Comparison of ENCODE assay signal across 28 mouse cellular contexts in the genomic region with DNA sequence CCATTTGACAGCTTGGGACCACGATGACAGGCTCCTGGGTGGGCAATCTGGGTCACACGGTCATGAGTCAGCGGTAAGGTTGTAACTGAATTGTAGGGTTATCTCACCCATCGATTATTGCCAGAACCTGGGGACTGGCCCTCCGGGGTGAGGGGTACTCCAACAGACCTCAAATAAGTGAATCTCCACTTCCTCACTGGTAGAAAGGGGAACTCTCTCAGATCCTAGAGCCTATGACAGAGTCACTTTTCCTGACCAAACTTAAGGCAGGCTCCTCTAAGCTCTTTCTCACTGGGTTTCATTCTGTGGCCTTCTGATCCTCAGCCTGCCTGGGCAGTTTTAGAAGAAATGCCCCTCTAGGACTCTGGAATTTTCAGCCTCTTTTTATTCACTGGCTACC.
DNase-seq lines count a peak whose midpoint lies in the region; ATAC-seq and TF ChIP-seq lines count a peak whose summit lies in the region.
"Had no signal": no experiment of that assay in that cellular context is flagged by ENCODE, and none has a peak within 500 bp of the region (broad histone marks: within the 10 kb centered on the region; RNA-seq: fewer than 3 reads in every experiment).

No protein-coding gene starts in this region.

- no peaks in the 10 kb centered on the region for H3K27me3 ChIP-seq in heart, embryonic 10.5 days (ENCODE audit: insufficient read depth, poor library complexity, severe bottlenecking)
- no peaks in the 10 kb centered on the region for H3K27me3 ChIP-seq in heart, embryonic 13.5 days (replicated peaks)
- peaks cover 8% of the 10 kb centered on the region for H3K27me3 ChIP-seq in neural tube, embryonic 12.5 days (replicated peaks)
- H3K27me3 ChIP-seq in neural tube, embryonic 15.5 days (replicated peaks), result peaks cover 9% of the 10 kb centered on the region
- H3K27me3 ChIP-seq: embryonic facial prominence, embryonic 15.5 days; Patski had no signal

- TF ChIP-seq CTCF in left cerebral cortex, adult 2 months (IDR thresholded peaks at IDR 0.05), result no peak

- no peak for ATAC-seq in heart, embryonic 13.5 days (ENCODE audit: extremely low read depth, insufficient number of reproducible peaks, low FRiP score, low TSS enrichment)
- no peak for ATAC-seq in neural tube, embryonic 12.5 days (ENCODE audit: low FRiP score, low read depth)
- no peak for ATAC-seq in neural tube, embryonic 15.5 days (ENCODE audit: low FRiP score)
- ATAC-seq in megakaryocyte progenitor cell, adult 5-6 weeks (replicated peaks; ENCODE audit: poor library complexity), result peak; percentile 50; the same call in 1 of the 2 replicates
- ATAC-seq: activated CD4-positive, CD25-positive, alpha-beta regulatory T cell, adult 4 months; CD4-positive, CD25-positive, alpha-beta regulatory T cell, adult 4 months; forebrain, embryonic 14.5 days; Patski had no signal

- H3K4me2 ChIP-seq in heart, embryonic 13.5 days, result no peak overlapping the region
- no peak overlapping the region for H3K4me2 ChIP-seq in neural tube, embryonic 12.5 days (replicated peaks)
- H3K4me2 ChIP-seq in neural tube, embryonic 15.5 days, result no peak overlapping the region
- H3K4me2 ChIP-seq: embryonic facial prominence, embryonic 13.5 days; embryonic facial prominence, embryonic 15.5 days; forebrain, embryonic 12.5 days had no signal

- DNase-seq in heart, embryonic 10.5 days (ENCODE audit: low spot score), result no peak
- no peak for DNase-seq in heart, postnatal 14 days
- no peak for DNase-seq in heart, postnatal 10 days
- no peak for DNase-seq in left cerebral cortex, adult 2 months (ENCODE audit: extremely low spot score in 1 of 2, low spot score in 2 of 2)
- DNase-seq: adrenal gland, adult 8-10 months; adrenal gland, postnatal 14 days; adrenal gland, postnatal 36 days; B cell, adult 2 months; cerebellum, adult 11-12 months; cerebellum, adult 2 months; cerebellum, adult 9-10 months; cerebellum, postnatal 10 days; cerebellum, postnatal 25 days; embryo, embryonic 11 days had no signal

- intact Hi-C loops in heart, postnatal 14 days (cut with DNase I), result no loop called here
- intact Hi-C loops in heart, postnatal 10 days (cut with DNase I), result no loop called here
- intact Hi-C loops in left cerebral cortex, adult 2 months (cut with DNase I), result no loop called here

- H3K9ac ChIP-seq in heart, embryonic 13.5 days, result no peak overlapping the region; the same call in 1 of the 2 replicates
- 0 out of 2 replicates have a peak overlapping the region, but pooled peaks have one; percentile 6 for H3K9ac ChIP-seq in neural tube, embryonic 12.5 days
- no peak overlapping the region for H3K9ac ChIP-seq in neural tube, embryonic 15.5 days (replicated peaks)
- H3K9ac ChIP-seq: embryonic facial prominence, embryonic 13.5 days; embryonic facial prominence, embryonic 15.5 days; forebrain, embryonic 12.5 days had no signal

- WGBS in heart, embryonic 10.5 days, result 29% methylated on average over 5 of the region's 5 CpGs
- 37% methylated on average over 5 of the region's 5 CpGs for WGBS in heart, embryonic 13.5 days
- 46% methylated on average over 5 of the region's 5 CpGs for WGBS in neural tube, embryonic 12.5 days
- WGBS in neural tube, embryonic 15.5 days, result 48% methylated on average over 5 of the region's 5 CpGs

- peaks cover 84% of the 10 kb centered on the region for H3K4me1 ChIP-seq in heart, embryonic 10.5 days
- peaks cover 78% of the 10 kb centered on the region for H3K4me1 ChIP-seq in heart, embryonic 13.5 days
- H3K4me1 ChIP-seq in neural tube, embryonic 12.5 days, result no peaks in the 10 kb centered on the region
- H3K4me1 ChIP-seq in neural tube, embryonic 15.5 days, result peaks cover 1% of the 10 kb centered on the region

- no peaks in the 10 kb centered on the region for H3K36me3 ChIP-seq in heart, embryonic 10.5 days
- no peaks in the 10 kb centered on the region for H3K36me3 ChIP-seq in heart, embryonic 13.5 days
- no peaks in the 10 kb centered on the region for H3K36me3 ChIP-seq in neural tube, embryonic 12.5 days
- H3K36me3 ChIP-seq in neural tube, embryonic 15.5 days, result no peaks in the 10 kb centered on the region
- H3K36me3 ChIP-seq: embryonic facial prominence, embryonic 13.5 days; embryonic facial prominence, embryonic 15.5 days; forebrain, embryonic 10.5 days; forebrain, embryonic 12.5 days; G1E had no signal

- no peaks in the 10 kb centered on the region for H3K9me3 ChIP-seq in heart, embryonic 10.5 days
- H3K9me3 ChIP-seq in heart, embryonic 13.5 days, result no peaks in the 10 kb centered on the region
- no peaks in the 10 kb centered on the region for H3K9me3 ChIP-seq in neural tube, embryonic 12.5 days
- no peaks in the 10 kb centered on the region for H3K9me3 ChIP-seq in neural tube, embryonic 15.5 days (replicated peaks)
- H3K9me3 ChIP-seq: embryonic facial prominence, embryonic 13.5 days; embryonic facial prominence, embryonic 15.5 days; forebrain, embryonic 10.5 days; forebrain, embryonic 12.5 days; G1E had no signal

- H3K4me3 ChIP-seq in heart, embryonic 10.5 days, result no peak overlapping the region
- H3K4me3 ChIP-seq in heart, embryonic 13.5 days, result no peak overlapping the region
- no peak overlapping the region for H3K4me3 ChIP-seq in neural tube, embryonic 12.5 days
- no peak overlapping the region for H3K4me3 ChIP-seq in neural tube, embryonic 15.5 days (replicated peaks)
- no peak overlapping the region for H3K4me3 ChIP-seq in left cerebral cortex, adult 2 months
- H3K4me3 ChIP-seq: embryonic facial prominence, embryonic 13.5 days; embryonic facial prominence, embryonic 15.5 days; erythroblast, embryonic 14.5 days; forebrain, embryonic 10.5 days; forebrain, embryonic 12.5 days had no signal

- peak overlapping the region; percentile 79 for H3K27ac ChIP-seq in heart, embryonic 10.5 days
- H3K27ac ChIP-seq in heart, embryonic 13.5 days (replicated peaks), result 0 out of 2 replicates have a peak overlapping the region, but pooled peaks have one; percentile 37
- no peak overlapping the region for H3K27ac ChIP-seq in neural tube, embryonic 12.5 days
- H3K27ac ChIP-seq in neural tube, embryonic 15.5 days (replicated peaks), result no peak overlapping the region
- no peak overlapping the region for H3K27ac ChIP-seq in left cerebral cortex, adult 2 months
- H3K27ac ChIP-seq: embryonic facial prominence, embryonic 13.5 days; embryonic facial prominence, embryonic 15.5 days; forebrain, embryonic 10.5 days; forebrain, embryonic 12.5 days had no signal

Comparison
In these comparisons a context has a peak if more than half of its experiments do, and no peak if none do; other contexts are left out.
1. H3K27ac ChIP-seq: peak in heart, embryonic 10.5 days (single experiment) and heart, embryonic 13.5 days (single experiment); none in neural tube, embryonic 12.5 days (single experiment), neural tube, embryonic 15.5 days (single experiment) and left cerebral cortex, adult 2 months (single experiment).